Mouse (Mus musculus): ENCODE measurements around the gene Rab36.

Rab36 gene

GRCm38 (mm10) chr10:75045831-75046230, 9.0 kb downstream of the Rab36 start:
- DNase-seq (ENCODE audit: low spot score) = no peak

- DNase-seq (ENCODE audit: low spot score) = no peak
Measured at GRCm38 (mm10) chr10:75048711-75049110, 11.9 kb downstream of the Rab36 start.

- no peak for DNase-seq (ENCODE audit: low spot score)
Measured at GRCm38 (mm10) chr10:75051364-75052074, 14.7 kb downstream of the Rab36 start.

GRCm38 (mm10) chr10:75052902-75053301, 16.0 kb downstream of the Rab36 start:
- no peak for DNase-seq (ENCODE audit: low spot score)

- DNase-seq (ENCODE audit: low spot score) = no peak
Measured at GRCm38 (mm10) chr10:75053655-75054054, 16.8 kb downstream of the Rab36 start.

- DNase-seq (ENCODE audit: low spot score) = peak; percentile 76
Measured at GRCm38 (mm10) chr10:75054125-75054524, 17.3 kb downstream of the Rab36 start.

- DNase-seq (ENCODE audit: low spot score) = no peak
Measured at GRCm38 (mm10) chr10:75055672-75056071, 18.8 kb downstream of the Rab36 start.

- DNase-seq (ENCODE audit: low spot score) = no peak
Measured at GRCm38 (mm10) chr10:75056255-75056654, 19.4 kb downstream of the Rab36 start.

- DNase-seq (ENCODE audit: low spot score) = no peak
Measured at GRCm38 (mm10) chr10:75058336-75058735, 21.5 kb downstream of the Rab36 start.

GRCm38 (mm10) chr10:75058761-75059395, 22.0 kb downstream of the Rab36 start:
- DNase-seq (ENCODE audit: low spot score) = no peak

GRCm38 (mm10) chr10:75059396-75059795, 22.5 kb downstream of the Rab36 start:
- peak; percentile 75 for DNase-seq (ENCODE audit: low spot score)

- peak; percentile 85 for DNase-seq (ENCODE audit: low spot score)
Measured at GRCm38 (mm10) chr10:75060217-75060842, 23.5 kb downstream of the Rab36 start, which contains the start of gene Bcr. Bcr (plus strand) TSS chr10:75060592.

- DNase-seq (ENCODE audit: low spot score) = no peak
Measured at GRCm38 (mm10) chr10:75060843-75061235, 24.0 kb downstream of the Rab36 start.

GRCm38 (mm10) chr10:75061341-75062188, 24.7 kb downstream of the Rab36 start:
- DNase-seq (ENCODE audit: low spot score) = peak; percentile 61

GRCm38 (mm10) chr10:75062189-75062561, 25.3 kb downstream of the Rab36 start:
- DNase-seq (ENCODE audit: low spot score) = peak; percentile 67

GRCm38 (mm10) chr10:75062621-75063020, 25.8 kb downstream of the Rab36 start:
- DNase-seq (ENCODE audit: low spot score) = no peak

- no peak for DNase-seq (ENCODE audit: low spot score)
Measured at GRCm38 (mm10) chr10:75063301-75063965, 26.6 kb downstream of the Rab36 start.

- DNase-seq (ENCODE audit: low spot score) = no peak
Measured at GRCm38 (mm10) chr10:75065691-75066090, 28.8 kb downstream of the Rab36 start.

- no peak for DNase-seq (ENCODE audit: low spot score)
Measured at GRCm38 (mm10) chr10:75067446-75067845, 30.6 kb downstream of the Rab36 start.

- no peak for DNase-seq (ENCODE audit: low spot score)
Measured at GRCm38 (mm10) chr10:75068086-75068485, 31.2 kb downstream of the Rab36 start.

GRCm38 (mm10) chr10:75068624-75069328, 31.9 kb downstream of the Rab36 start:
- DNase-seq (ENCODE audit: low spot score) = no peak
